Mouse (Mus musculus) midbrain, embryonic 16.5 days (tissue): ENCODE results near the gene Dda1. TPM values are rescaled to one million over a fixed set of nuclear protein-coding genes. Genes with fewer than 3 reads are reported as not detected.

ENCODE experiments used
- ATAC-seq: fragments of 200-750 bp; cut with Nextera tagmentation; 2 replicates; pipeline ENCODE4 v1.8.0; 2017; ENCODE audit warnings: moderate TSS enrichment
- H3K27ac ChIP-seq: fragments of 300-500 bp; sonication (generic); 2 replicates; pipeline ENCODE4 v1.5.1; 2014; ENCODE audit warnings: mild to moderate bottlenecking, low read length, mixed read lengths
- H3K27me3 ChIP-seq: fragments of 300-500 bp; sonication (generic); 2 replicates; pipeline ENCODE4 v1.6.1; 2014; ENCODE audit warnings: low read depth, low read length, mixed read lengths; ENCODE audit not compliant: control insufficient read depth, insufficient read depth
- H3K36me3 ChIP-seq: fragments of 300-500 bp; sonication (generic); 2 replicates; pipeline ENCODE4 v1.6.1; 2014; ENCODE audit warnings: mild to moderate bottlenecking, low read length, moderate library complexity, mixed read lengths; ENCODE audit not compliant: control insufficient read depth, insufficient read depth
- H3K4me1 ChIP-seq: fragments of 300-500 bp; sonication (generic); 2 replicates; pipeline ENCODE4 v1.6.1; 2014; ENCODE audit warnings: mild to moderate bottlenecking, low read length, mixed read lengths; ENCODE audit not compliant: control insufficient read depth, insufficient read depth
- H3K4me2 ChIP-seq: fragments of 300-500 bp; sonication (generic); 2 replicates; pipeline ENCODE4 v1.6.1; 2014; ENCODE audit warnings: mild to moderate bottlenecking, low read length, mixed read lengths
- H3K4me3 ChIP-seq: fragments of 300-500 bp; sonication (generic); 2 replicates; pipeline ENCODE4 v1.5.1; 2014; ENCODE audit warnings: low read depth, mild to moderate bottlenecking, low read length, moderate library complexity, mixed read lengths
- H3K9ac ChIP-seq: fragments of 300-500 bp; sonication (generic); 2 replicates; pipeline ENCODE4 v1.6.1; 2014; ENCODE audit warnings: low read depth, low read length, mixed read lengths
- H3K9me3 ChIP-seq: fragments of 300-500 bp; sonication (generic); replicated peaks from 2 replicates; pipeline ENCODE4 v1.6.1; 2014; ENCODE audit warnings: mild to moderate bottlenecking, low read length, mixed read lengths; ENCODE audit not compliant: control insufficient read depth, poor library complexity, severe bottlenecking
- WGBS: fragments of 180-500 bp; shearing (Covaris S2); extraction: QIAGEN DNeasy Blood & Tissue Kit; methylation state at CpG from one replicate; pipeline ENCODE4 v1.1.7; 2014; 5-methylcytosine and 5-hydroxymethylcytosine counted together
- polyA plus RNA-seq: library from polyadenylated mRNA; unstranded; fragments of >200 nt; fragmentation: Nextera tagmentation; extraction: Ambion mirVana; gene quantifications from 2 replicates; pipeline ENCODE4 v1.2.1, GENCODE M21; 2015

The Dda1 gene
- polyA plus RNA-seq, 1 experiment from 2014 or later, result 231 TPM

- no peak overlapping the region for H3K4me3 ChIP-seq
- ATAC-seq, result no peak
- H3K36me3 ChIP-seq, result peaks cover 18% of the 10 kb centered on the region
- 57% methylated on average over 8 of the region's 8 CpGs for WGBS
- H3K4me2 ChIP-seq, result no peak overlapping the region
- no peaks in the 10 kb centered on the region for H3K27me3 ChIP-seq
- H3K27ac ChIP-seq, result no peak overlapping the region
- no peaks in the 10 kb centered on the region for H3K9me3 ChIP-seq
- H3K9ac ChIP-seq, result no peak overlapping the region
- H3K4me1 ChIP-seq, result peaks cover 21% of the 10 kb centered on the region
These were observed 14.9 kb downstream of the Dda1 start for GRCm38 (mm10) chr8:71483932-71484331.

DNA sequence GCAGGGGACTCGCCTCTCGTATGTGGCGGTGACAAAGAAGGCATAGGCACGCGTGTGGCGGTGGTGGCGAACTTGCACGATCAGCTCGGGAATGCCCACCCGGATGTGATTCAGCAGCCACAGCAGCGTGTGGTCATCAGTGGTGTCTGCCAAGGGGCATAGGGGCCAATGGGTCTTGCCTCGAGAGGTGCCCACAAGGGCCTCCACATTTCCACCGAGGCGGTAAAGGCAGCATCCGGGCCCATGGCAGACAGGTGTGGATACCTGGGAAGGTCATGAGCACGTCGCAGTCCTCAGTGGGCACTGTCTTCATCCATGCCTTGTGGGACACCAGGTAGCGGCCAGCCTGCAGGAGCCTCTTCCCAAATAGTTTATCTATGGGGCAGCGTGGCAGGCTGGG lies 15.7 kb downstream of the Dda1 start:
- Histone ChIP-seq H3K27ac (no peak overlapping the region), H3K36me3 (peaks cover 14% of the 10 kb centered on the region), H3K27me3 (no peaks in the 10 kb centered on the region), H3K4me3 (peak overlapping the region; percentile 93), H3K9ac (peak overlapping the region; percentile 98), H3K4me1 (peaks cover 29% of the 10 kb centered on the region), H3K9me3 (no peaks in the 10 kb centered on the region), H3K4me2 (peak overlapping the region; percentile 92)
- WGBS, result 94% methylated on average over 19 of the region's 19 CpGs
- no peak for ATAC-seq

- peak; percentile 77 for ATAC-seq
- Histone ChIP-seq H3K27me3 (no peaks in the 10 kb centered on the region), H3K9ac (peak within 1 kb of the TSS; percentile 98), H3K9me3 (no peaks in the 10 kb centered on the region), H3K4me1 (peaks cover 29% of the 10 kb centered on the region), H3K36me3 (peaks cover 10% of the 10 kb centered on the region), H3K4me3 (peak within 1 kb of the TSS; percentile 93), H3K27ac (peak within 1 kb of the TSS; percentile 87), H3K4me2 (peak within 1 kb of the TSS; percentile 92)
- 5% methylated on average over 54 of the region's 58 CpGs for WGBS
These were observed 16.4 kb downstream of the Dda1 start, which contains the start of gene Ano8 for GRCm38 (mm10) chr8:71485142-71486135. Gene Ano8, minus strand, starts transcription at chr8:71485963.

- whole genome bisulfite sequencing, result 18% methylated on average over 7 of the region's 7 CpGs
- no peaks in the 10 kb centered on the region for H3K9me3 ChIP-seq
- no peaks in the 10 kb centered on the region for H3K27me3 ChIP-seq
- peaks cover 7% of the 10 kb centered on the region for H3K36me3 ChIP-seq
- H3K4me2 ChIP-seq, result peak overlapping the region; percentile 92
- peak overlapping the region; percentile 60 for H3K9ac ChIP-seq
- no peak for ATAC-seq
- H3K4me3 ChIP-seq, result peak overlapping the region; percentile 93
- peak overlapping the region; percentile 66 for H3K27ac ChIP-seq
- H3K4me1 ChIP-seq, result peaks cover 29% of the 10 kb centered on the region
These were observed 17.1 kb downstream of the Dda1 start for GRCm38 (mm10) chr8:71486136-71486529.

DNA sequence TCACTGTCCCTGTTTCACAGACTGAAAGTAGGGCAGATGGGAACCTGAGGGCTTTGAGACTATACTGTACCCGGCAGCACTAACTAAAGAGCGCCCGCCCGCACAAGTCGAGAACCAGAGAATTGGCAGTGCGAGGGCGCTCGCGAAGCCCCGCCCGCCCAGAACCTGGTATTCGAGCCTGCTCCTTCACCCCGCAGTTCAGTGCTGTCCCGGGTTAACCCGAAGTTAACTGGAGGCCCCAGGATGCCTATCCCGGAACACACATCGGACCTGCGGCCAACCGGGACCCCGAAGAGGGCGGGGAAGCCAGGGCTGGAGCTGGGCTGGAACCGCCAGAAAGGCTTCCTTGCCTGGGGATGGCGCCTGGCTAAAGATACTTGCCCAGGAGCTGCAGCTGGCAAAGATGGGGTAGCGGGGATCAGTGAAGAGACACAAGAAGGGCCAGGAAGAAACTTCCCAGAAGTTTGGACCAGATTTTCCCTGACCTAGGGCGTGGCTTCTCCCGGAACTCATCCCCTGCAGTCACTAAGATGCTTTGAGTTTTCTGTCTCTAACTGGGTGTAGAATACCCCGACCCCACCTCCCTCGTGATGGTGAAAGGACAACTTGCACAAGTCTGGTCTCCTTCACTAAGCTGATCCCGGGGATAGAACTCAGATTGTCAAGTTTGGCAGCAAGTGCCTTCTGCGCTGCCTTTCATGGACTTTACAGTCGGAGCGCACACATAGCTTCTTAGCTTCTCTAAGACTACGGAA lies 18.9 kb downstream of the Dda1 start, which contains the start of gene Gtpbp3:
Gtpbp3 (plus strand) TSS at position 413 of the 755 bp plus-strand sequence.
- H3K27me3 ChIP-seq, result no peaks in the 10 kb centered on the region
- H3K4me1 ChIP-seq, result peaks cover 29% of the 10 kb centered on the region
- under 1% methylated on average over 33 of the region's 33 CpGs for WGBS
- peak within 1 kb of the TSS; percentile 48 for H3K27ac ChIP-seq
- H3K9ac ChIP-seq, result peak within 1 kb of the TSS; percentile 76
- peaks cover 14% of the 10 kb centered on the region for H3K36me3 ChIP-seq
- peak within 1 kb of the TSS; percentile 99 for H3K4me2 ChIP-seq
- peak within 1 kb of the TSS; percentile 79 for H3K4me3 ChIP-seq
- H3K9me3 ChIP-seq, result no peaks in the 10 kb centered on the region
- peak; percentile 43 for ATAC-seq

- peaks cover 12% of the 10 kb centered on the region for H3K36me3 ChIP-seq
- H3K4me2 ChIP-seq, result peak overlapping the region; percentile 99
- H3K27ac ChIP-seq, result no peak overlapping the region
- H3K4me1 ChIP-seq, result peaks cover 27% of the 10 kb centered on the region
- peak overlapping the region; percentile 76 for H3K9ac ChIP-seq
- H3K9me3 ChIP-seq, result no peaks in the 10 kb centered on the region
- WGBS, result 0% methylated on average over 22 of the region's 22 CpGs
- peak overlapping the region; percentile 79 for H3K4me3 ChIP-seq
- H3K27me3 ChIP-seq, result no peaks in the 10 kb centered on the region
- peak; percentile 84 for ATAC-seq
These were observed 19.5 kb downstream of the Dda1 start for GRCm38 (mm10) chr8:71488454-71488853.

DNA sequence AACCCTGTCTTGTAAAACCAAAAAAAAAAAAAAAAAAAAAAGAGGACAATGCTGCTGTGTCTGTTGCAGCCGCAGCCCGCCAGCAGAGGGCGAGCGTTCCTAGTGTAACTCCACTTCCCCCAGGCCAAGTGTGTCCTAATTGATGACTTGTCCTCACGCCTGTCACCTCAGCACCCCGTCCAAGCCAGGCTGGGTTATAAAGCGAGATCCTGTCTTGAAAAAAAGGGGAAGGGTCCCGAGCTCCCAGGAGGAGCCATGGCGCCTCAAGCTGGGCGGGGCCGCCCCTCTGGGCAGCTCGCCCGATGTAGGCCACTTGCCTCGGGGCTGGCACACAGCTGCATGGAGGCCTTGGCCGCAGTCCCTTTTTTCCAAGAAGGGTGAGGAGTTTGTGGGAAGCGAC lies 26.0 kb downstream of the Dda1 start:
- Histone ChIP-seq H3K27me3 (no peaks in the 10 kb centered on the region), H3K36me3 (peaks cover 12% of the 10 kb centered on the region), H3K4me1 (no peaks in the 10 kb centered on the region; the same call in 1 of the 2 replicates), H3K4me3 (no peak overlapping the region), H3K27ac (no peak overlapping the region), H3K9ac (0 out of 2 replicates have a peak overlapping the region, but pooled peaks have one; percentile 20), H3K4me2 (no peak overlapping the region), H3K9me3 (no peaks in the 10 kb centered on the region)
- ATAC-seq, result peak; percentile 51
- 24% methylated on average over 15 of the region's 16 CpGs for WGBS

- ATAC-seq, result no peak
- H3K36me3 ChIP-seq, result peaks cover 12% of the 10 kb centered on the region
- H3K27ac ChIP-seq, result no peak overlapping the region
- no peak overlapping the region for H3K4me3 ChIP-seq
- 93% methylated on average over 5 of the region's 5 CpGs for WGBS
- H3K9ac ChIP-seq, result no peak overlapping the region
- no peaks in the 10 kb centered on the region for H3K27me3 ChIP-seq
- no peaks in the 10 kb centered on the region; the same call in 1 of the 2 replicates for H3K4me1 ChIP-seq
- H3K4me2 ChIP-seq, result no peak overlapping the region
- no peaks in the 10 kb centered on the region for H3K9me3 ChIP-seq
These were observed 26.8 kb downstream of the Dda1 start for GRCm38 (mm10) chr8:71495811-71496210.
